Mouse (Mus musculus): Measurements from ENCODE around the gene Gabrg3. TPM values are rescaled to one million over a fixed set of nuclear protein-coding genes. Genes with fewer than 3 reads are reported as not detected.

Gene Gabrg3
- not detected in 2 replicates for total RNA-seq (2014; fragmentation: Nextera tagmentation)
- total RNA-seq (2017) = not detected in 2 replicates

DNA sequence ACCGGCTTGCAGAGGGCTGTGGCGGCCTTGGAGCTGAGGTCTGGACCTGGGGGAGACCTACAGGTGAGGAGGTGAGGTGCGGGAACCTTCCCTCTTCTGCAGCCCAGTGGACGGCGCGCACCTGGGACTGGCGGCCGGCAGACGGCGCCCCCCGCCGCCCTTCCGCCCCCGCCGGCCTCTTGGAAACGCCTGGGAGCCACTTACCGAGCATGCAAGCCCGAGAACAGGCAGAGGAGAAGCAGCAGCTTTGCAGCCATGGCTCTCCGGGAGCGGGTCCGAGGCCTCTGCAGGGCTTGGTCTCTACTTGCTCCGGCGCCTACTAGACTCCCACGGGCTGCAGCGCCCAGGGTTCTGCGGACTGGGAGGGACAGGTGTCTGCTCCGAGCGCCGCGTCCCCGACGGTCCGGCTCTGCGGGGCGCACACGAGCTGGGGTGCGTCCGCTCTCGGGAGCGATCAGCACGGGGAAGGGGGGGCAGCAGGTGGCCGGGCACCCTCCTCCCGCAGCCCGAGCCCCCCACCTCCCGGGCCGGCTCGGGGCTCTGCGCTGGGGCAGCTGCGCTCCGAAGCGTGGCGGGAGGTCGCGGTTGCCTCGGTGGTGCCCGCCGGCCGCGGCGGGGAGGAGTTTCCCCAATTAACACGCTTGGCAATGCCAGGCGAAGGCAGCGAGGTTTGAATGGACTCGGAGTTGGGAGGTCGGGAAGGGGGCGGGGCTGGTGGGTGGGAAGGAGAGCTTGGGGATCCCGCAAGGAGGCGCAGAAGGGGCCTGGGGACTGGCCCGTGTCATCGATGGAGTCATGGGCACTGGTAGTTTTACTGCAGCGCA is at the start of gene Gabrg3:
TSS of gene Gabrg3 (minus strand) at position 672 of the 824 bp plus-strand sequence.
- ATAC-seq (replicated peaks; ENCODE audit: low FRiP score, low TSS enrichment, poor library complexity, severe bottlenecking) = no peak

- no peak for ATAC-seq (replicated peaks; ENCODE audit: low FRiP score, low TSS enrichment, poor library complexity, severe bottlenecking)
Measured at GRCm38 (mm10) chr7:57422675-57423074, 35.7 kb upstream of the Gabrg3 start.

DNA sequence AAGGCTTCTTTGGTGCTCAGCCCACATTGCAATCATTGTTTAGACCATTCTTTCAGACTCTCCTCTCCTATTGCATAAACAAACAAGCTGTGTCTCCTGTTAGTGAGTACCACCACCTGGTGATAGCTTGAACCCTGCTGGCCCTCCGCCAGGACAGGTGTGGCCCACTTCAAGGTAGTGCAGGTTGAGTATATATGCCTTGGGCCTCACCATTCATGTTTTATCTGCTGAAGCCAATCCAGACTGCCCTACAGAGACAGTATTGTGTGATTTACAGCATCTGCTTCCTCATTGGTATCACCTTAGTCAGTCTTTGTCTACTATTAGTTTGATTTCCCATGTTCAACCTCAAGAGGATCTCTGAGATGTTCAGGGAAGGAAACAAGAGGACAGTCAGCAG is 34.1 kb upstream of the Gabrg3 start:
- no peak for ATAC-seq (replicated peaks; ENCODE audit: low FRiP score, low TSS enrichment, poor library complexity, severe bottlenecking)

DNA sequence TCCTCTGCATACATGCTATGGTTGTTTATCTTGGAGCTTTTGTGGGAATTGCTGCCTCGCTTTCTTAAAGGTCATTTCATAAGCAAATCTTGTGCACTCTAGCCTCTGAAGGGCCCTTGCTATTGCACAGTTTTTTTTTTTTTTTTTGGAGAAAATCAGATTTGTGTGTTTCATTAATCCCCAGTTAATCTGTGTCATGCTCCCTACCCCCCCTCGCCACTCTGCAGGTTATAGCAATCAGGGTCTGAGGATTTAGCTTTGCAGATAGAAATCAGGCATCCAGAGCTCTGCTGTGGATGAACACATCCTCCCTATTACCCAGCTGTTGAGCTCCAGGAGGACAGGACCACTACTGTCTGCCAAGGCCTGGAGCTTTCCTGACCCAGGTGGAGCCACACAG is 32.4 kb upstream of the Gabrg3 start, which contains the start of gene Gabrb3:
TSS of gene Gabrb3 (plus strand) at position 301 of the 400 bp plus-strand sequence.
- ATAC-seq (replicated peaks; ENCODE audit: low FRiP score, low TSS enrichment, poor library complexity, severe bottlenecking) = no peak

DNA sequence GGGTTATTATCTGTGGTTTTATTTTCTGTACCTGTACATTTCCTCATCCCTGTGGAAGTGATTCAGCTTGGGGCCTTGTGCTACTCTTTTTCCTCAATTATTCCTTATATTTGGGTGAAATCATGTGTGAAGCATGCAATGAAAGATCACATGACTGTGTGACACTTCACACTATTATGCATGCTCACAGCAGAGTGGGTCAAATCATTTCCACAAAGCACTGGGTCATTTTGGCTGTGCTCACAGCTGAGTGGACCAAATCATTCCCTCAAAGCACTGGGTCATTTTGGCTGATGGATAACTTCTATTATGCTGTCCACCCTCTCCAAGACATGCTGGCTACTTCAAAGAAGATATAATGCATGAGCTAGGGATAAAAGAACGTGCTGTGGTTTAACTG is 25.9 kb upstream of the Gabrg3 start:
- ATAC-seq (replicated peaks; ENCODE audit: low FRiP score, low TSS enrichment, poor library complexity, severe bottlenecking) = no peak

DNA sequence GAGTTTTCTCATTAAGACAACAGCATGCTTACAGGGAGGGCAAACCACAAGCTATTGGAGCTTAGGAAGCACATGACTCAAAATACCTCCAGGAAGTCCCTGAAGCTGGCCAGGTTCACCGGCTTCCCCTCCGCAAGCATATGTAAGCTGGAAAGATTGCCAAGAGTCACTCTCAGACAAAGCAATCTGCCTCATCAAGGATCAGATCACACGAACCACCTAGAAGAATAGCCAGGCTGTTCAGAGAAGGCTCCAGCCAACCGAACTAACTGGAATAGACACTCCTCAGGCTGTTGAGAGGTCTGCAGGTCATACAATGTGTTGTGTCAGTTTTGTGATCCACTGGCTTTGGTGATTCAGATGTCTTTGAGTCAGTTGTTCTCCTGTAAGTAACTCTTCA is 24.2 kb upstream of the Gabrg3 start:
- ATAC-seq (replicated peaks; ENCODE audit: low FRiP score, low TSS enrichment, poor library complexity, severe bottlenecking) = no peak

DNA sequence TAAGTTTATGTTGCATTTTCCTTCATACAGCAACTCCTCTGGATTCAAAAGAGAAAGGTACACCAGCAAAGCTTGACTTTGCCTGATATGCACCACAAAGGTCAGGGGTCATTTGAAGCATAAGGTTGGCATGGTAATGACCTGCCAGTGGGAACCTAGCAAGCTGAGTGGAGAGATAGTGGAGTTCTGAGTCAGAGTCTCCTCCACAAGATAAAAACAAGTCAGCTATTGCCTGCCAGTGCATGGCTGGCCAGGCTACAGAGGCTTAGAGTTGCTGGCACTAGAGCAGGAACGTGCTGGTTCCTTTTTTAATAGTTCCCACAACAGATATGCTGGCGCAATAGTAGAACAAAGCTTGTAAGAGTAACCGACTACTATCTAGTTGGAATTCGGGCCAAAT is 6.6 kb upstream of the Gabrg3 start:
- no peak for ATAC-seq (replicated peaks; ENCODE audit: low FRiP score, low TSS enrichment, poor library complexity, severe bottlenecking)

DNA sequence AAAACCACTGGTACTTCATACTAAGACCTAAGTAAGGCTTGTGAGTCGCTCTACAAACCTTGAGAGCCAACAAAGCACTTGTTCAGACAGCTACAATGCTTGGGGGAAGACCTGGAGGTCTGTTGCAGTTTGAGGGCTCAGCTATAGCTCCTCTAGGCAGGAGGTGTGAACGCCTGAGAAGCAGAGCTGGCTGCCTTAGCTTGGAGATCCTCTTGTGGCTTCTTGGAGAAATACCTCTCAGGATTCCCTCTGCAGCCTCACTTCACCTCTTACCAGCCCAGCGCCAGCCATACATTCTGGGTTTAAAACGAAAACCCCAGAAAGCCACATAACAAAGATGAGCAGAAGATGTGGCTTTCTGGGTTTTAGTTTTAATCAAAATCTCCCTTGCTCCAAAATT is 3.1 kb upstream of the Gabrg3 start:
- no peak for ATAC-seq (replicated peaks; ENCODE audit: low FRiP score, low TSS enrichment, poor library complexity, severe bottlenecking)

DNA sequence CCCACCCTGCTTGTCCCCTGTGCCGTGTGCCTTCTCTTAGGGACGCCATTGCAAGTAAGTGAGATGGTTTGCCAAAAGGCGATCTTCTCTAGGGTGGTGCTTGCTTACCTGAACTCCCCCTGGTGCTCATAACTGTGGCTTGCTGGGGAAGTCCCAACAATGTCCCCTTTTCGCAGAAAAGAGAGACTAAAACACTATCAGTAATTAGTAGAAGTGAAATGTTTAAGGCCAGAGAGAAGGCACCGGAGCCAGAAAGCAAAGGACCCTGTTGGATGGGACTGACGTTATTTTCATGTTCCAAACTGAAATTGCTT is 310 bp upstream of the Gabrg3 start:
- no peak for ATAC-seq (replicated peaks; ENCODE audit: low FRiP score, low TSS enrichment, poor library complexity, severe bottlenecking)

- ATAC-seq (replicated peaks; ENCODE audit: low FRiP score, low TSS enrichment, poor library complexity, severe bottlenecking) = no peak
Measured at GRCm38 (mm10) chr7:57384112-57384511, 2.9 kb downstream of the Gabrg3 start.

DNA sequence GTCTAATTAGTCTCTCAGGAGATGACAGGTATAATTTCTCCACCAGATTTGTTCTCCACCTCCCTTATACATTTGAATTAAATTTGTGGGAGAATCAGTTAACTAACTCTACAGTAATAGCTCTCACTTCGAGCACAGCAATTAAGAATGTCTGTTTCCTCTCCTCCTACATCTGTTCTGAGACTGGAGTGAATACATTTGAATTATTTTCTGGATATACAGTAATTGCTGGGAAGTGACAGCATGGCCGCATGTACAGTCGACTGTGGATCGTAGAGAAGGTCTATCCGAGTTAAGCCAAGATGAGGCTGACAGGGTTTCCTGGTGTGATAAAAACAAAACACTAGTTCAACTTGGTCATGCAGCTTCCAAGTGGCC is 21.0 kb downstream of the Gabrg3 start:
- ATAC-seq (replicated peaks; ENCODE audit: low FRiP score, low TSS enrichment, poor library complexity, severe bottlenecking) = no peak

GRCm38 (mm10) chr7:57365134-57366012 is 21.6 kb downstream of the Gabrg3 start:
- no peak for ATAC-seq (replicated peaks; ENCODE audit: low FRiP score, low TSS enrichment, poor library complexity, severe bottlenecking)

DNA sequence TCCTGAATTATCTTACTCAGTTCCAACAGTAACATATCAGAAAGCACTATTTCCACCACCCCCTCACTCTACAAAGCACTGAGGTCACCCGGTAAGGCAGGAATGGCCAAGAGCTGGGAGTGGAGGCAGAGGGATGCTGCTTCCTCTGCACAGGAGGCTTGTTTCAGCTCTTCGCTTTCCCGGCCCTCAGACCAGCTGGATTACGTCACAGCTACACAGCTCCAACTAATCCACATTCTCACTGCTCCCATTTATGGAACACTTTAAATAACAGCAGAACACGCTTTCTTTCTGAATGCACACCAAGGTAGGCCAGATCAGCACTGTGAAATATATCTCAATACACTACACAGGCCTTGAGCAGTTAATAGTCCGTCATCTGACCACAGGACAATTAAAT is 23.2 kb downstream of the Gabrg3 start:
- no peak for ATAC-seq (replicated peaks; ENCODE audit: low FRiP score, low TSS enrichment, poor library complexity, severe bottlenecking)

GRCm38 (mm10) chr7:57357871-57358540 is 29.0 kb downstream of the Gabrg3 start:
- no peak for ATAC-seq (replicated peaks; ENCODE audit: low FRiP score, low TSS enrichment, poor library complexity, severe bottlenecking)

DNA sequence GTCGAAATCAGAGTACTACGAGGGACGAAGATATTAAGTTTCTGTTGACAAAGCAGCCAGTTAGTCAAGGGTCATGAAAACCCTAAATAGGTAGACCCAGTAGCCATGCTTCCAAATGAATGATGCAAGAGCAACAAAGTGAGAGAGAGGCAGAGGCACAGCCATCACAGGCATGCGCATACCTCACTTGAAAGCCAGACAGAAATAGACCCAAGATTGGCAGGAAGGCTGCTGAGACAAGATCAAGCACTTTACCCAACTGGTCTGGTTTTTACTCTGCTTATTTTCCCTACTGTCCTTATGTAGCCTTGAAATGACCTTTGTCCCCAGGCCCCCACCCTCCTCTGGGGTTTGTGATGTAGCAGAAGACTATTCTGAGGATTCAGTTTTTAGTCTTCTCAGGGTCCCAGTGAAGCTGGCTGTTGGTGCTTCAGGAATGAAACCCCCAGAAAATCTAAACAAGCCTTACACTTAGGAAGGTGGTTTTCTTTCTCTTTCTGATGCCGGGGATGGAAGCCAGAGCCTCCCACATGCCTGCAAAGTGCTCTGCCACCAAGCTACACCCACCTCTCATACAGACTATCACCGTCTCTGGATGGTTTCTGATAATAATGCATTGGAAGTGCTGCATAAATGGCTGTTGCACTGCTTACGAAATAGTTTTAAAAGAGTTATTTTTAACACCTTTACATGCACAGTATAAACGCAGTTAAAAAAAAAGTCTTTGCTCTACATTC is 30.3 kb downstream of the Gabrg3 start:
- no peak for ATAC-seq (replicated peaks; ENCODE audit: low FRiP score, low TSS enrichment, poor library complexity, severe bottlenecking)

GRCm38 (mm10) chr7:57348774-57349173 is 38.2 kb downstream of the Gabrg3 start:
- ATAC-seq (replicated peaks; ENCODE audit: low FRiP score, low TSS enrichment, poor library complexity, severe bottlenecking) = no peak

DNA sequence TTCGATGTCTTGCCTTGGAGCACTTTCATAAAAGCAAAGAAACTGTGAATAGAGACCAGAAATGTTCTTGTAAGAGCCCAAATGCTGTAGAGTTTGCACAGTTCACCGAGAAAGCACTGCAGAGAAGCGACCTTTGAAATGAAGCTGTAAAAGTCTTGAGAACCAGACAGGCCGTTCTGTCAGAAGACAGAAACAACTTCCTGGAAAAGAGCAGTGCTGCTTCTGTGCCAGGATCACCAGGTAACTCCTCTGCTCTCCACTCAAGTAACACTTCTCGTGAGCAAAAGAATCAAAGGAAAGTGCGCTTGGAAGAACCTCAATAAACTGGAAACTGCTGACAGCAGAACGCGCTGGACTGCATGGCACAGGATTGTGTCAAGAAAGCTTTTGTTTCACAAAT is 45.1 kb downstream of the Gabrg3 start:
- no peak for ATAC-seq (replicated peaks; ENCODE audit: low FRiP score, low TSS enrichment, poor library complexity, severe bottlenecking)

- no peak for ATAC-seq (replicated peaks; ENCODE audit: low FRiP score, low TSS enrichment, poor library complexity, severe bottlenecking)
Measured at GRCm38 (mm10) chr7:57331211-57331610, 55.8 kb downstream of the Gabrg3 start.

GRCm38 (mm10) chr7:57330240-57330639 is 56.7 kb downstream of the Gabrg3 start:
- no peak for ATAC-seq (replicated peaks; ENCODE audit: low FRiP score, low TSS enrichment, poor library complexity, severe bottlenecking)

GRCm38 (mm10) chr7:57324473-57324872 is 62.5 kb downstream of the Gabrg3 start:
- no peak for ATAC-seq (replicated peaks; ENCODE audit: low FRiP score, low TSS enrichment, poor library complexity, severe bottlenecking)

Measured in megakaryocyte-erythroid progenitor cell, adult 5-6 weeks (primary cell).